Mouse (Mus musculus): ENCODE measurements around the gene Nrd1. TPM values are rescaled to one million over a fixed set of nuclear protein-coding genes. Genes with fewer than 3 reads are reported as not detected.

Gene Nrd1
- total and polyA plus RNA-seq, 3 experiments, result 8.8 to 192 (median 116) TPM

DNA sequence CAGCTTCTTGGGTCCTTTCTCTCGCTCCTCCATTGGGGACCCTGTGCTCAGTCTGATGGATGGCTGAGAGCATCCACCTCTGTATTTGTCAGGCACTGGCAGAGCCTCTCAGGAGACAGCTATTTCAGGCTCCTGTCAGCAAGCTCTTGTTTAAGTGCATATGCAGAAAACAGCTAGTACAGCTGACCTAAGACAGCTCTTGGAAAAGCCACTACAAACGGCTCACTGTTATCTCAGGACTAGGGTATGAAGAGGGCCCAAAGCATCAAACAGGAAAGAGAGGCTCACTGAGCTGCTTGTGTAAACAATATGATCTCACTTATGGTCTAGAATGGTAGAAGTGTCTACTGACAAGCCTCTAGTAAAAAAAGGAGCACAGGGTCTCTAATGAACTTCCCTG is 93.8 kb downstream of the Nrd1 start:
- no peak for DNase-seq

DNA sequence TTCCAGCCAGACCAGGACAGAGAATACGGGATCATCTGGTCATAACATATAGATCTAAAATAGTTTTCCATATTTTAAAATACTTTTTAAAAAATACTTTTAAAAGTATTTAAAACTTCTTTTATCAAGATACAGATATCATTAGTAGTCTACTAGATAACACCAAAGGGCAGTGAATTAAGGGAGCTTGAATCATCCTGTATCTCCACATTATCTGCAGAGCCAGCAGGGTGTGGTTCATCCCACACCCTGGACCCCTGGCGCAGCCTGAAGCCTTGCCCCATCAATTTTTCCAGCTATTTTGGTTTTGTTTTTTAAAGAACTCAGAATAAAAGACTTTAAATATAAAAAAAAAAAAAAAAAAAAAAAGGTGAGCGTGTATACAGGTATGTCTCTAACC is 98.4 kb downstream of the Nrd1 start:
- no peak for DNase-seq

DNA sequence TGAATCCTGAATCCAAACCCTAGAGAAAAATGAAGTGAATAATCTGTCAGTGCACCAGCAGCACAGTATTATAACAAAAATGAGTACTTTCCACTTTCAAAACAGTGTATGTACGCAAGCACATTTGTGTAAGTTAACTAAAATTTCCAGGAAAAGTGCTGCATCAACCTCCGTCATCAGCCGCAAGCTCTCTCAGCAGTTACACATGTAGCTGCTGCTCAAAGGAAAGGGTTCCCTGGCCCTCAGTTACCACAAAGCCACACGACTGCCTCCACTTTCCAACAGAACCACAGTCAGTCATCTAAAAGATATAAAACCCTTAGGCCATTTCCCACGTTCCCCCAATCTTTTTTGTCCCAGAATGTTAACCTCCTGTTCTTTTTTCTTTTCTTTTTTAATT is 102.1 kb downstream of the Nrd1 start:
- no peak for DNase-seq

DNA sequence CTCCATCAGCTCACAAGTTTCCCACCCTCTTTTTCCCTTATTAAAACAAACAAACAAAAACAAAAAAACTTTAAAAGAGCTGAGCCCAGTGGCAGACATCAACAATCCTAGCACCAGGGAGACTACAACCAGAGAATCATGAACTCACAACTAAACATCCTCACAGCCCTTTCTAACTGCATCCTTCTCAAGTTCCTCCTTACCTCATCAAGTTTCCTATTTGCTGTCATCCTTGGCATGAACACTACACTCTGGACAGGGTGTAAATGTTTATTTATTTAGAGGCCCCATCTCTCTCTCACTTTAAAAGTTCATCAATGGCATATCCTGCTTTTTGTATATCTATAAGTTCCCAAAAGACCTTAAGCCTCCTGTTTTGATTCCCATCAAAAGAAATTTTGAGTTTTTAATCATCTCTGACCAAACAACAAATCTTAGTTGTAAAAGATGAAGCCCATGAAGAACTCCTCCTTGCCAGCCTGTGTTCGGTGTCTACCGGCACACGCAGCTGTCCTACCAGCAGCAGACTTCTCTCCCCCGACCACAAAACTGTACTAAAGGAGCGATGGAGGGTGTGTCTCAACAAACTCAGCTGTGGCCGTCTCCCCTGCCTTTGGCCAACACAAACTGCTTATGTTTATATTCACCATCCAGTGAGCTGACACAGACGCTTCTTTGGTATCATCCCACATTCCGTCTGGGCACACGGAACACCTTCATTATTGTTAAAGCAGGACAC is 102.9 kb downstream of the Nrd1 start:
- DNase-seq, result no peak

GRCm38 (mm10) chr4:109105254-109105653 is 104.8 kb downstream of the Nrd1 start:
- no peak for DNase-seq

DNA sequence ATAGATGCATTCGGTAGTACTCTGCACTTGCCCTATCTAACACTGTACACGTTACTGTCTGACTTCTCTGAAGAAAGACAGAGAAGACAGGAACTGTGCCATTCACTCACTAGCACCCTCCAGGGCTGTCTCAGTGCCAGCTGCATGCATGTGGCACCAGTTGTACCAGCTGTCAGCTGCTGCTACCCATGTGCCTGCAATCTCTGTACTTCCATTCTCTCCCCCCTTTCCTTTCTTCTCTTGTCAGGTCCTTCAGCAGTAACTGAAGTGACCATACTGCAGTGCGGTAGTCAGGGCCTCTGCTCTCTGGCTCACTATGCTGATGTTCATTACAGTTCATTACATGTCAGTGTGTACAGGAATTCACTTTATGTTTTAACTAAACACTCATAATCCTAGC is 105.6 kb downstream of the Nrd1 start:
- no peak for DNase-seq

GRCm38 (mm10) chr4:109106594-109106993 is 106.1 kb downstream of the Nrd1 start:
- no peak for DNase-seq

- DNase-seq, result no peak
Observed at GRCm38 (mm10) chr4:109109012-109109411, 108.6 kb downstream of the Nrd1 start.

DNA sequence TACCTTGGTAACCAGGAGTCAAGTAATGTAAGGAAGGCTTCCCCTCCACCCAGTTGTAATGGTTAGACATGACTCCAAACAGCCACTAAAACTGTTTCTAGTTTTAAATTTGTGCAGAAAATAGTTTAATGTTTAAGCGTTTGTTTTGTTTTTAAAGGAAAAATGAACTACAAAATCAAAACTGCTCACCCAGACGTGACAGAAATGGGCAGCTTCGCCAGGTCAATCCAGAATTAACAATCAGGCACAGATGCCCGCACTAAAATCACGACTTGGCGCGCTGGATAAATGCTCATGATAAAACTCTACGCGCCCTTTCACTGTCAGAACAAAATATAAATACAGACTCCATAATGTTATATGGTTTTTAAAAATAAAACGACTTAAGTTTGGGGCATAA is 109.2 kb downstream of the Nrd1 start:
- no peak for DNase-seq

DNA sequence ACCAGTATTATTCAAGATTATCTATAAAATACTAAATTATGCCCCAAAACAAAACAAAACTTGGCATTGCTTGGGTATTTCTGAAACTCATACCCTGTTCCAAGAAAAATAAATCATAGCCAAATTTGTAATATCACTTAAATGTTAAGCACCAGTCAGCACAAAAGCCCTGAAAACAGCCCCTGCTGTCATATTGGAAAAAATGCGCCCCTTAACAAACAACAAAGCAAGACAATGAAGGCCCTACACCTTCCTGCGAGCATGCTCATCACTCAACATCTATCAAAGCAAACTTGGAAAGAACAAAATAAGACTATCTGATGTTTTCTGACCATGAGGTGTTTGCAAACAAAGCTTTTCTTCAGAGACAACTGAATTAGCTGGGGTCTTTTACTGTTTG is 110.5 kb downstream of the Nrd1 start:
- no peak for DNase-seq

Small RNA genes within 50 kb of the gene (microRNA-seq; reads per million reads assigned to microRNA genes)
- gene Mir761, result 0 reads per million in 2 experiments

Other genes with a start within 250 kb of the Nrd1 start
- 10 to 100 TPM; 27.2 to 28.9 TPM for gene Zfyve9, start 219.9 kb upstream of the Nrd1 start, total RNA-seq (2021)
- gene Zfyve9, start 219.9 kb upstream of the Nrd1 start, polyA plus RNA-seq (2012; rRNA removed), result 4.1 and 4.5 TPM in 2 replicates
- gene Btf3l4, start 167.0 kb upstream of the Nrd1 start, total RNA-seq (2021), result 100 to 1,000 TPM; 124 to 146 TPM
- 6.0 and 10.3 TPM in 2 replicates for gene Btf3l4, start 167.0 kb upstream of the Nrd1 start, polyA plus RNA-seq (2012; rRNA removed)
- gene Txndc12, start 166.1 kb upstream of the Nrd1 start, total RNA-seq (2021), result 10 to 100 TPM; 71.6 to 75.7 TPM
- 6.4 and 10.6 TPM in 2 replicates for gene Txndc12, start 166.1 kb upstream of the Nrd1 start, polyA plus RNA-seq (2012; rRNA removed)
- 10 to 100 TPM; 30.1 to 30.9 TPM for gene Kti12, start 152.9 kb upstream of the Nrd1 start, total RNA-seq (2021)
- gene Kti12, start 152.9 kb upstream of the Nrd1 start, polyA plus RNA-seq (2012; rRNA removed), result 51.8 and 56.3 TPM in 2 replicates
- not detected for gene A730015C16Rik, start 152.0 kb upstream of the Nrd1 start, total RNA-seq (2021)
- gene A730015C16Rik, start 152.0 kb upstream of the Nrd1 start, polyA plus RNA-seq (2012; rRNA removed), result 0.26 TPM in 1 of 2 replicates, not detected in the other
- 10 to 100 TPM; 38.6 to 51.5 TPM for gene Rab3b, start 121.6 kb upstream of the Nrd1 start, total RNA-seq (2021)
- 41.6 and 46.6 TPM in 2 replicates for gene Rab3b, start 121.6 kb upstream of the Nrd1 start, polyA plus RNA-seq (2012; rRNA removed)
- gene Osbpl9, start 201.6 kb downstream of the Nrd1 start, total RNA-seq (2021), result 100 to 1,000 TPM; 112 to 168 TPM
- gene Osbpl9, start 201.6 kb downstream of the Nrd1 start, polyA plus RNA-seq (2012; rRNA removed), result 63.2 and 68.5 TPM in 2 replicates
- gene Calr4, start 233.8 kb downstream of the Nrd1 start, total RNA-seq (2021), result 1 to 10 TPM in 1 of 2 experiments, under 1 TPM in 1; 0.24 to 1.5 TPM
- gene Calr4, start 233.8 kb downstream of the Nrd1 start, polyA plus RNA-seq (2012; rRNA removed), result not detected in 2 replicates

Measured in adrenal gland, adult 2 months (tissue).